Mouse (Mus musculus) kidney, adult 9 months (tissue): ENCODE data around the gene Olfr1002.
"Not testable (repeated sequence)": the region's sequence is repeated elsewhere in the genome, so short reads cannot be mapped to it uniquely, and the experiment has no call there.

Source experiments
- DNase-seq: peaks from one replicate; pipeline ENCODE4 v3.0.0; 2022

The Olfr1002 gene

GRCm38 (mm10) chr2:85650604-85651003 is at the start of gene Olfr1002:
TSS of gene Olfr1002 (minus strand) at chr2:85650704.
- no peak for DNase-seq

GRCm38 (mm10) chr2:85689131-85689530 is 38.6 kb upstream of the Olfr1002 start, which contains the start of gene Olfr1008:
TSS of gene Olfr1008 (plus strand) at chr2:85689431.
- no peak for DNase-seq

- DNase-seq = no peak
These were observed 28.2 kb upstream of the Olfr1002 start, which contains the start of gene Olfr1006 for GRCm38 (mm10) chr2:85678667-85679066. TSS of gene Olfr1006 (minus strand) at chr2:85678767.

- not testable (repeated sequence) for DNase-seq
These were observed 13.9 kb upstream of the Olfr1002 start, which contains the start of gene Olfr154 for GRCm38 (mm10) chr2:85664355-85664754. TSS of gene Olfr154 (minus strand) at chr2:85664455.

- DNase-seq = no peak
These were observed 38.7 kb downstream of the Olfr1002 start, which contains the start of gene Olfr1000 for GRCm38 (mm10) chr2:85611803-85612202. TSS of gene Olfr1000 (minus strand) at chr2:85611903.
